ENCODE assay signal across 10 mouse cellular contexts in genomic region chr1:163383442-163384027, GRCm38 (mm10). TPM values are rescaled to one million over a fixed set of nuclear protein-coding genes. Genes with fewer than 3 reads are reported as not detected.
DNase-seq lines count a peak whose midpoint lies in the region; ATAC-seq and TF ChIP-seq lines count a peak whose summit lies in the region.
"Had no signal": no experiment of that assay in that cellular context is flagged by ENCODE, and none has a peak within 500 bp of the region (broad histone marks: within the 10 kb centered on the region; RNA-seq: fewer than 3 reads in every experiment).

No protein-coding gene starts in this region.

- H3K27me3 ChIP-seq in liver, adult 2 months (ENCODE audit: control insufficient read depth, insufficient read depth, low read length): no peaks in the 10 kb centered on the region
- no peaks in the 10 kb centered on the region for H3K27me3 ChIP-seq in limb, embryonic 10.5 days (ENCODE audit: low read depth, poor library complexity, severe bottlenecking)
- H3K27me3 ChIP-seq in splenic B cell, adult 2 months (ENCODE audit: control insufficient read depth, insufficient read depth, low read length, poor library complexity, severe bottlenecking): no peaks in the 10 kb centered on the region
- H3K27me3 ChIP-seq in midbrain, embryonic 13.5 days: no peaks in the 10 kb centered on the region
- H3K27me3 ChIP-seq in intestine, postnatal 0 days (replicated peaks; ENCODE audit: control insufficient read depth, insufficient read depth, low read length): no peaks in the 10 kb centered on the region

- no peaks in the 10 kb centered on the region for H3K4me1 ChIP-seq in liver, adult 2 months (ENCODE audit: control insufficient read depth, insufficient read depth, low read length)
- peaks cover 48% of the 10 kb centered on the region for H3K4me1 ChIP-seq in bone marrow macrophage, adult 2 months (ENCODE audit: control insufficient read depth, insufficient read depth, low read length)
- H3K4me1 ChIP-seq in limb, embryonic 10.5 days: peaks cover 13% of the 10 kb centered on the region
- no peaks in the 10 kb centered on the region for H3K4me1 ChIP-seq in midbrain, embryonic 13.5 days (replicated peaks)
- no peaks in the 10 kb centered on the region for H3K4me1 ChIP-seq in intestine, postnatal 0 days (replicated peaks; ENCODE audit: control insufficient read depth, insufficient read depth, low read length)

- no peak overlapping the region for H3K4me3 ChIP-seq in liver, adult 2 months (ENCODE audit: insufficient read depth, low read depth, low read length)
- no peak overlapping the region for H3K4me3 ChIP-seq in bone marrow macrophage, adult 2 months (ENCODE audit: insufficient read depth, low read length)
- H3K4me3 ChIP-seq in limb, embryonic 10.5 days: no peak overlapping the region
- no peak overlapping the region for H3K4me3 ChIP-seq in midbrain, embryonic 13.5 days (replicated peaks)
- H3K4me3 ChIP-seq in intestine, postnatal 0 days (ENCODE audit: low read depth, low read length): no peak overlapping the region
- H3K4me3 ChIP-seq: erythroblast, embryonic 14.5 days had no signal

- H3K36me3 ChIP-seq in liver, adult 2 months (ENCODE audit: control insufficient read depth, insufficient read depth, low read length): peaks cover 24% of the 10 kb centered on the region
- peaks cover 50% of the 10 kb centered on the region for H3K36me3 ChIP-seq in limb, embryonic 10.5 days
- peaks cover 7% of the 10 kb centered on the region; the same call in 1 of the 2 replicates for H3K36me3 ChIP-seq in splenic B cell, adult 2 months (ENCODE audit: control insufficient read depth, insufficient read depth, low read length, poor library complexity, severe bottlenecking)
- H3K36me3 ChIP-seq in midbrain, embryonic 13.5 days: peaks cover 31% of the 10 kb centered on the region
- H3K36me3 ChIP-seq in intestine, postnatal 0 days (ENCODE audit: control insufficient read depth, insufficient read depth): peaks cover 19% of the 10 kb centered on the region

- H3K27ac ChIP-seq in liver, adult 2 months (replicated peaks; ENCODE audit: insufficient read depth, low read depth, low read length): no peak overlapping the region
- H3K27ac ChIP-seq in bone marrow macrophage, adult 2 months (ENCODE audit: insufficient read depth, low read depth, low read length): peak overlapping the region; percentile 26; the same call in 1 of the 2 replicates
- H3K27ac ChIP-seq in limb, embryonic 10.5 days: peak overlapping the region; percentile 20; the same call in 1 of the 2 replicates
- H3K27ac ChIP-seq in midbrain, embryonic 13.5 days: no peak overlapping the region
- no peak overlapping the region for H3K27ac ChIP-seq in intestine, postnatal 0 days (ENCODE audit: low read depth, low read length)

- H3K4me2 ChIP-seq in midbrain, embryonic 13.5 days (replicated peaks): no peak overlapping the region
- H3K4me2 ChIP-seq in intestine, postnatal 0 days (replicated peaks; ENCODE audit: low read depth): no peak overlapping the region

- 75% methylated on average over 5 of the region's 5 CpGs for WGBS in liver, adult 2 months
- WGBS in limb, embryonic 10.5 days: 78% methylated on average over 5 of the region's 5 CpGs
- WGBS in midbrain, embryonic 13.5 days: 84% methylated on average over 5 of the region's 5 CpGs
- WGBS in intestine, postnatal 0 days: 68% methylated on average over 5 of the region's 5 CpGs

- TF ChIP-seq POLR2A in liver, adult 2 months (IDR thresholded peaks at IDR 0.05; ENCODE audit: extremely low read depth, insufficient read depth, low read length): no peak
- no peak for TF ChIP-seq POLR2A in bone marrow macrophage, adult 2 months (IDR thresholded peaks at IDR 0.05; ENCODE audit: borderline replicate concordance, low read depth, low read length)

- H3K79me2 ChIP-seq in liver, adult 2 months (ENCODE audit: control insufficient read depth, insufficient read depth, low read length): no peaks in the 10 kb centered on the region

- no peak for ATAC-seq in midbrain, embryonic 13.5 days
- ATAC-seq in intestine, postnatal 0 days: no peak

- DNase-seq in liver, adult 2 months (ENCODE audit: extremely low read depth, low read depth, low spot score): peak; percentile 8
- no peak for DNase-seq in liver
- DNase-seq in limb, embryonic 10.5 days (ENCODE audit: low spot score): no peak
- DNase-seq in splenic B cell, adult 2 months (ENCODE audit: low read depth, low spot score): peak; percentile 1
- DNase-seq in layer of hippocampus, adult 9-11 months: no peak
- DNase-seq: thymus, postnatal 36 days had no signal

- no peak for TF ChIP-seq CTCF in liver, adult 2 months (IDR thresholded peaks at IDR 0.05; ENCODE audit: low read depth, low read length)
- TF ChIP-seq CTCF in bone marrow macrophage, adult 2 months (IDR thresholded peaks at IDR 0.05; ENCODE audit: low read depth, low read length): no peak
- TF ChIP-seq CTCF in intestine, postnatal 0 days (IDR thresholded peaks at IDR 0.05; ENCODE audit: low read depth): no peak

- H3K9me3 ChIP-seq in limb, embryonic 10.5 days (replicated peaks): no peaks in the 10 kb centered on the region
- H3K9me3 ChIP-seq in midbrain, embryonic 13.5 days: no peaks in the 10 kb centered on the region
- H3K9me3 ChIP-seq in intestine, postnatal 0 days (ENCODE audit: control insufficient read depth): no peaks in the 10 kb centered on the region

- no peak overlapping the region for H3K9ac ChIP-seq in liver, adult 2 months (ENCODE audit: low read depth, low read length)
- H3K9ac ChIP-seq in midbrain, embryonic 13.5 days (replicated peaks): no peak overlapping the region
- no peak overlapping the region for H3K9ac ChIP-seq in intestine, postnatal 0 days (ENCODE audit: low read depth, low read length)

RNA-seq across cellular contexts. Expression of gene Gorab, which starts 19.9 kb away (rescaled TPM):
- total RNA-seq in liver, adult 2 months (2014; rRNA removed): 1.7 and 2.6 TPM in 2 replicates
- 0.66 and 0.71 TPM in 2 replicates for polyA plus RNA-seq in liver, adult 2 months (2012; rRNA removed)
- 4.8 and 5.0 TPM in 2 replicates for polyA plus RNA-seq in bone marrow macrophage, adult 2 months (2012; ENCODE audit: insufficient read depth, insufficient read length, missing spikeins)
- 26.3 and 34.3 TPM in 2 replicates for polyA plus RNA-seq in limb, embryonic 10.5 days (2016; fragmentation: Nextera tagmentation; extraction: Ambion mirVana)
- polyA plus RNA-seq in midbrain, embryonic 13.5 days (2015; fragmentation: Nextera tagmentation; extraction: Ambion mirVana): 24.4 and 24.6 TPM in 2 replicates
- 13.1 and 13.2 TPM in 2 replicates for polyA plus RNA-seq in intestine, postnatal 0 days (2015; fragmentation: Nextera tagmentation; extraction: Ambion mirVana)

Comparison
In these comparisons a context has a peak if more than half of its experiments do, and no peak if none do; other contexts are left out.
1. DNase-seq: peak in liver, adult 2 months (single experiment) and splenic B cell, adult 2 months (single experiment); none in liver (single experiment), limb, embryonic 10.5 days (single experiment) and layer of hippocampus, adult 9-11 months (single experiment).
2. H3K27ac ChIP-seq: peak in bone marrow macrophage, adult 2 months (single experiment) and limb, embryonic 10.5 days (single experiment); none in liver, adult 2 months (single experiment), midbrain, embryonic 13.5 days (single experiment) and intestine, postnatal 0 days (single experiment).